Mouse (Mus musculus): Measurements from ENCODE around the gene Fbp1.
"Not testable (repeated sequence)": the region's sequence is repeated elsewhere in the genome, so short reads cannot be mapped to it uniquely, and the experiment has no call there.

Fbp1 gene

GRCm38 (mm10) chr13:62887712-62888441, at the start of gene Fbp1:
Gene Fbp1, minus strand, starts transcription at chr13:62888282.
- DNase-seq (ENCODE audit: low spot score): peak; percentile 22

DNA sequence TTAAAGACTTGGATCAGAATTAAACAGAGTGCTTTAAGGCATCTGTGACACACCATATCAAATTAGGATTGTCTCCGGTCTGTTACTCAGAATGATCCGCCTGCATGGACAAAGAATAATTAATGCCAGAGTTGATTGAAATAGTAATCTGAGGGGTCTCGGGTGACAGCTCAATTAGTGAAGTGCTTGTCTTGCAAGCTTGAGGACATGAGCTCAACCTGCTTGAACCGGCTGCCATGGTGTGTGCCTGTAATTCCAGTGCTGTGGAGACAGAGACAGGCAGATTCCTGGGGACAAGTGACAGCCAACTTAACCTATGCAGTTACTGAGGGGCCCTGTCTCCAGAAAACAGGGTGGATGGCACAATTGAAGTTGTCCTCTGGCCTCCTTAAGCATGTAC, 44.4 kb upstream of the Fbp1 start:
- no peak for DNase-seq (ENCODE audit: low spot score)

DNA sequence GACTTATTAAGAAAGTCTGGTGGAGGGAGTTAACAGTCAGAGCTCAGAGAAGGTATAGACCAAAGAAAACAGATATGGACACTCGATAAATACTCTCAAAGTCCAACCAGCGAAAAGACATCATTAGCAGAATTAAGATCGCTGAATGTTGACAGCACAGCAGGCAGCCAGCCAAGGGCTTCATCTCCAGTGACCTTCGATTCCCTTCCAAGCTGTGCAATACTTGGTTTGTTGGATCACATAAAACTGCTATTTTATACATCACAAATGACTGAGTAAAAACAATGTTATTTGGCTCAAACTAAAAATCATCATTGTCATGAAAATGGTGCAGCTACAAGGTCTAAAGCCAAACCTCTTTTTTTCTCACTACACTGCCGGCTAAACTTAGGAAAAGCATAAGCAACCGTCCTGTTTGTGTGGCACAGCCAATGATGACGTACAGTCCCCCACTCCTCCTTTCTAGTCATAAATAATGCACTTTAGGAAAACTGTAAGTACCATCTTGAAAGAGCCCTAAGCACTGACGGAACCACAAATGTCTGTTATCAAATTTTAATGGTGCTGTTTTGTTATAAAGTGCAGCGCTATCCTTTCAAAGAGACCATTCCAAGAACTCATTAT, 41.8 kb upstream of the Fbp1 start:
- DNase-seq (ENCODE audit: low spot score): no peak

DNA sequence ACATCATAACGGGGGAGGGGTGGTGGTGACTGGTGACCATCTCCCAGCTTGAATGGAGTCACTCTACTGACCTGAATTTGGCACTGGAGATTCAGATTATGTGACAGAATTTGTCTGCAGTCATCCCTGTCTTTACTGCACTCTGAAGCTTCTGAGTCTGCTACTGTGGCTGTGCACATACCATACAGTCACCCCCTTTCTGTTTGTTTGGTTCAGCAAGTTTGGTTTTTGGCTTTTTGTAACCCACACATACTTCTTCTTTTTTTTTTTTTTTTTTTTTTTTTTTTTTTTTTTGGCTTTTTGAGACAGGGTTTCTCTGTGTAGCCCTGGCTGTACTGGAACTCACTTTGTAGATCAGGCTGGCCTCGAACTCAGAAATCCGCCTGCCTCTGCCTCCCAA, 41.1 kb upstream of the Fbp1 start:
- DNase-seq (ENCODE audit: low spot score): not testable (repeated sequence)

- DNase-seq (ENCODE audit: low spot score): no peak
These were observed 39.4 kb upstream of the Fbp1 start for GRCm38 (mm10) chr13:62927470-62927869.

DNA sequence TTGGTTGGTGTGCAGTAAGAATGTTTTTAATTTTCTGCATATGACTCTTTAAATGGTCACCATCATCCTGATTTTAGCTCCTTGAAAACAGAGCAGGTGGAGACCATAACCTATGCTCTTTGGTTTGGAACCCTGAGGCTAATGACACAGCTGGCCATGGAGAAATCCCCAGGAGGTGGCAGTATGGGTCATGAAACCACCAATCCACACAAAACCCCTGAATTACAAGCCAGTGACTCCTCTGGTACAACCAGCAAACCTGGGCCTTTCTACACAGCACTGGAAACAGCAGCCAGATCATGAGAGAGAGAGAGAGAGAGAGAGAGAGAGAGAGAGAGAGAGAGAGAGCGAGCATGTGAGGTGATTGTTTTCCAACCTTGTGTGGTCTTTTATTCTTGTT, 38.4 kb upstream of the Fbp1 start:
- DNase-seq (ENCODE audit: low spot score): peak; percentile 72

DNA sequence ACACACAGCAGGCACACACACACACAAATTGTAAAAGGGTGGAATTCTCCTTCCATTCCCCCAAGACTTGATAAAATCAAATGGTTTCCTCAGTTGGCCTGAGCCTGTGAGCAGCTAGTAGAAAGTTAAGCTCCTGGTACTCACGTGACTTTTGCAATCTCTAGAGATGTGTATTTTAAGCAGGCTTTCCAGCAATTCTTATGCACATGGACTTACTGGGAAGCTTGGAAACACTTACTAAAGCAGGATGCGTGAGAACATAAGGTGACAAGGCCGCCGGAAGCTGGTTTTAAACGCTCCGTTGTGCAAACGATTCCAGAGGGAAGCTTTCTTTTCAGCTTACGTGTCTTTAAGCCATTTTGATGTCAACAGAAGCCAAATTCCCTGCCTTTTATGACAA, 35.1 kb upstream of the Fbp1 start:
- DNase-seq (ENCODE audit: low spot score): no peak

GRCm38 (mm10) chr13:62922645-62923044, 34.6 kb upstream of the Fbp1 start:
- no peak for DNase-seq (ENCODE audit: low spot score)

DNA sequence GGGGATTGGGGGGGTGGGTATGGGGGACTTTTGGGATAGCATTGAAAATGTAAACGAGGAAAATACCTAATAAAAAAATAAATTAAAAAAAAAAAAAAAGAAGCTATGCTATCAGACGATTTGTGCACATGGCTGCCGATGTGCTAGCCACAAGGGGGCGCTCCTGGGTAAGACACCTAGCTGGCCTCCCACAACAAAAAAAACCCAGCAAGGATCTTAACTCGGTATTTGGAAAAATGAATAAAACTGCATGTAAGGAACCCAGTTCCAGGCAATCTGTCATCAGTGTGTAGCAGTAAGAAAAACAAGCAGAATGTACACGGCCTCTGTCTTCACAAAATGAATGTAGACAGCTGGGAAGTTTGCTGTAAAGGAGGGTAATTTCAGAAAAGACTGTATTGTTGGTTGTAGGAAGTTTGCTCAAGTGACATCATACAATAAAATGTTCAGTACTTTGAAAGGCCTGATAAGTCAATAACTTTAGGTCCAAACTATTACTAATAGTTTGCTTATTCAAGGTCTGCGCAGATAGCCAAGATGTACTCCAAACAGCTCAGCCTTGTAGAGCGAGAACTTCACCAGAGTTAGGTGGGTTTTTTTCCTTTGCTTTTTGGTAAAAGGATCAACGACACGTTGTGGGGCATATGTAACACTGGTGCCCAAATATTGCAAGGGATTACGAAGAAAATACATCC, 31.7 kb upstream of the Fbp1 start:
- DNase-seq (ENCODE audit: low spot score): peak; percentile 86

GRCm38 (mm10) chr13:62917416-62918110, 29.5 kb upstream of the Fbp1 start:
- DNase-seq (ENCODE audit: low spot score): no peak

DNA sequence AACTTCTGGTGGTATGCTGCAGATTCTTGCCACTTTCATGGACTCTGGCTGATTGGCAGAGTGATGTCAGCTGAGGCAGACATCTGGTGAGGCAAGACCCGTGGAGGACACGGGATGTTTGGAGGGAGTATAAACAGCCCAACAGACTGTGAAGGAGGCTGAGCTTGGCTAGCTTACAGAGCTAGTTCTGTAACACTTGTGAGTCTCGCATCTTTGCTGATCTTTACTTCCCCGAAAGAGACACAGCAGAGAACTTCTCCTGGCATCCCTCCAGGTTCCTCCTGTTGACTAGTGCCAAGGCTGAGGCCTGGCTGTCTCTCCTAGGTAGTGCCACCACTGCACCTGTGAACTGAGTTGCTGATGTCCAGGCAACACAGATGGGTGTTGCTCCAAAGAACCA, 28.6 kb upstream of the Fbp1 start:
- DNase-seq (ENCODE audit: low spot score): no peak

DNA sequence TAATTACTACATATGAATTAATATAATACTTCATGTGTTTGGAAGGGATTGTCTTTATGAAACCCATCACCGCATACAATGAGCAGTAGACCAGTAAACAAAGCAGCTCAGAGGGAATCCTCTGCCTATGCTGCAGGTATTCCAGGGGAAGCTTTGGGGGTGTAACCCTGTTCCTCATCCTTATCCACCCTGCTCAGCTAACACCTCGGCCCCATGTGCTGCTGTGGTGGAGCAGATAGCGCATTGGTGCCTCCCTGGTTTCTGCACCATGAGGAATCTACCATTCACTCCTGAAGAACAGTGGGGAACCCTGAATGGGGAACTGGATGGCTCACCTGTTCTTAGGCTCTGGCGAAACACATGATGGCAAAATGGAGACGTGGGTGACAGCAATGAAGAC, 23.5 kb upstream of the Fbp1 start:
- DNase-seq (ENCODE audit: low spot score): no peak

- no peak for DNase-seq (ENCODE audit: low spot score)
These were observed 22.1 kb upstream of the Fbp1 start for GRCm38 (mm10) chr13:62910206-62910605.

- DNase-seq (ENCODE audit: low spot score): no peak
These were observed 21.7 kb upstream of the Fbp1 start for GRCm38 (mm10) chr13:62909776-62910175.

DNA sequence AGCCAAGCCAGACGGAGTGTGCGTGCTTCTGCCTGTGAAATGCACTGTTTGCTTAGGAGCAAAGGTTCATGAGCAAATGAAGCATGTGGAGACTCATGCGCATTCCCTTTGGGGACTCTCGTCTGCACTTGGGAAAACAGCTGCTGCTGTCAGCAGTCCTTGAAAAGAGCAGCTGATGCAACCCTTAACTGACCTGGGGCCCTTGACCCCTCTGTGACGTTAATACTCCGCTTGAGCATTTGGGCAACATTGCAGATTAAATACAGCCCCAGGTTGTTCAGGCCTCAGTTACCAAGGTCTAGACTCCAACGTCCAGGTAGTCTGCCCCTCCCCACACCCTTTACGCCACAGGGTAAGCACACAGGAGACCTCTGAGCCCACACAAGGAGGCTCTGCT, 20.1 kb upstream of the Fbp1 start:
- DNase-seq (ENCODE audit: low spot score): peak; percentile 68

- no peak for DNase-seq (ENCODE audit: low spot score)
These were observed 19.6 kb upstream of the Fbp1 start for GRCm38 (mm10) chr13:62907527-62908162.

GRCm38 (mm10) chr13:62901139-62901538, 13.1 kb upstream of the Fbp1 start:
- DNase-seq (ENCODE audit: low spot score): no peak

- DNase-seq (ENCODE audit: low spot score): no peak
These were observed 10.0 kb upstream of the Fbp1 start for GRCm38 (mm10) chr13:62897927-62898646.

DNA sequence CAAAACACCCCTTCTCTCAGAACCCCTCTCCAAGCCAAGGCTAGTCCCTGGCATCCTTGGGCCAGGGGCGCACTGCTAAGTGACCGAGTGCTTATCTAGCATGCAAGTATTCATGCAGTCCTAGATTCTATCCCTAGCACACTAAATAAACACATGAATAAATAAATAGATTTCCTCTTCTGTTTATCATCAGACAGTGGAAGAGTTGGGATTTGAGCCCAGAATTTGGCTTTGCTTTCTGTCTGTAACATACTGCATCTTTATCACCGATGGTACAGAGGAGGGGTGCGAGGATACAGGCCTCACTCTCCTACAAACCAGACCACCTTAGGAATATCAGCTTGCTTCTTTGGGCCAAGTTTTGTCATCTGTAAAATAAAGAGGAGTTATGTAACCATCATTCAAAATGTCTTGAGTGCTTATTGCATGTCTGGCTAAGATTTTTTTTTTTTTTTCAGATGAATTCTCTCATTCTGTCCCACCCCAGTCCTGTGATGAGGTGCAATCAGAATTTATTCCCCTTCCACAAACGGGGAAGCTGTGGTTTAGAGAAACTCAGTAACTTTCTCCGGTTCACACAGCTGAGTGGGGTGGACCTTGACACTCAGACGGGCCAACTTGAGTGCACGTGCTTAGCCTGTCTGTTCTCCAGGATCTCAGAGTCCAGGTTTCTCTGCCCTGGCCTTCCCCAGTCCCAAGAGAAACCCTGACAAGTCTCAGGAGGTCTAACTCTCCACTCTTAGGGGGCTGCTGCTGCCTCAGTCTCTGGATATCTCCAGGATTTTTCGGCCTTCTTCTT, 5.2 kb upstream of the Fbp1 start:
- no peak for DNase-seq (ENCODE audit: low spot score)

- no peak for DNase-seq (ENCODE audit: low spot score)
These were observed 1.2 kb upstream of the Fbp1 start for GRCm38 (mm10) chr13:62889311-62889710.

GRCm38 (mm10) chr13:62884536-62884935, 3.5 kb downstream of the Fbp1 start:
- DNase-seq (ENCODE audit: low spot score): no peak

Measured in embryo, embryonic 10.5 days (tissue).